9 mouse cellular contexts compared by ENCODE assay signal in genomic region chr11:117534912-117535311, GRCm38 (mm10). TPM values are rescaled to one million over a fixed set of nuclear protein-coding genes. Genes with fewer than 3 reads are reported as not detected.
DNase-seq lines count a peak whose midpoint lies in the region; ATAC-seq and TF ChIP-seq lines count a peak whose summit lies in the region.
"Had no signal": no experiment of that assay in that cellular context is flagged by ENCODE, and none has a peak within 500 bp of the region (broad histone marks: within the 10 kb centered on the region; RNA-seq: fewer than 3 reads in every experiment).

No protein-coding gene starts in this region.

- no peaks in the 10 kb centered on the region for H3K9me3 ChIP-seq in forebrain, postnatal 0 days (ENCODE audit: low read length)
- H3K9me3 ChIP-seq in hindbrain, embryonic 13.5 days = no peaks in the 10 kb centered on the region
- H3K9me3 ChIP-seq in lung, embryonic 15.5 days = no peaks in the 10 kb centered on the region

- no peak overlapping the region for H3K9ac ChIP-seq in forebrain, postnatal 0 days
- H3K9ac ChIP-seq in hindbrain, embryonic 13.5 days = no peak overlapping the region
- H3K9ac ChIP-seq in lung, embryonic 15.5 days = no peak overlapping the region

- peak; percentile 78 to 83 for DNase-seq in adrenal gland, adult (ENCODE audit: inconsistent age in 2 of 2, low spot score in 1 of 2)
- no peak for DNase-seq in adrenal gland, postnatal 4 days (ENCODE audit: low spot score in 2 of 2)
- peak; percentile 60 for DNase-seq in NIH3T3 (ENCODE audit: low read depth)
- DNase-seq in forebrain, postnatal 0 days = peak; percentile 63
- peak; percentile 63 for DNase-seq in testis, postnatal 10 days (ENCODE audit: low spot score)
- no peak for DNase-seq in spleen, adult 12 weeks (ENCODE audit: low spot score)

- no peak overlapping the region for H3K27ac ChIP-seq in forebrain, postnatal 0 days (ENCODE audit: low read depth, low read length)
- H3K27ac ChIP-seq in hindbrain, embryonic 13.5 days = peak overlapping the region; percentile 46
- peak overlapping the region; percentile 15; the same call in 1 of the 2 replicates for H3K27ac ChIP-seq in lung, embryonic 15.5 days

- H3K4me1 ChIP-seq in forebrain, postnatal 0 days (ENCODE audit: insufficient read depth) = peaks cover 16% of the 10 kb centered on the region; the same call in 1 of the 2 replicates
- peaks cover 52% of the 10 kb centered on the region for H3K4me1 ChIP-seq in hindbrain, embryonic 13.5 days (replicated peaks)
- peaks cover 18% of the 10 kb centered on the region for H3K4me1 ChIP-seq in lung, embryonic 15.5 days

- no peak for TF ChIP-seq CTCF in forebrain, postnatal 0 days (IDR thresholded peaks at IDR 0.05; ENCODE audit: low read depth)

- WGBS in forebrain, postnatal 0 days = 28% methylated on average over 10 of the region's 10 CpGs
- WGBS in hindbrain, embryonic 13.5 days = 58% methylated on average over 10 of the region's 10 CpGs
- WGBS in lung, embryonic 15.5 days = 34% methylated on average over 10 of the region's 10 CpGs

- peak; percentile 58; the same call in 1 of the 2 replicates for ATAC-seq in forebrain, postnatal 0 days
- peak; percentile 57 for ATAC-seq in hindbrain, embryonic 13.5 days (ENCODE audit: low FRiP score)
- peak; percentile 70; the same call in 1 of the 2 replicates for ATAC-seq in lung, embryonic 15.5 days (ENCODE audit: borderline replicate concordance, extremely low read depth, low FRiP score, low TSS enrichment)

- no peaks in the 10 kb centered on the region for H3K27me3 ChIP-seq in forebrain, postnatal 0 days (ENCODE audit: insufficient read depth, low read length)
- peaks cover 2% of the 10 kb centered on the region; the same call in 1 of the 2 replicates for H3K27me3 ChIP-seq in hindbrain, embryonic 13.5 days
- H3K27me3 ChIP-seq in lung, embryonic 15.5 days = no peaks in the 10 kb centered on the region

- no peak overlapping the region for H3K4me3 ChIP-seq in forebrain, postnatal 0 days (ENCODE audit: low read depth, low read length)
- no peak overlapping the region for H3K4me3 ChIP-seq in hindbrain, embryonic 13.5 days
- no peak overlapping the region for H3K4me3 ChIP-seq in lung, embryonic 15.5 days

- H3K36me3 ChIP-seq in forebrain, postnatal 0 days (ENCODE audit: insufficient read depth) = no peaks in the 10 kb centered on the region
- H3K36me3 ChIP-seq in hindbrain, embryonic 13.5 days = no peaks in the 10 kb centered on the region
- no peaks in the 10 kb centered on the region for H3K36me3 ChIP-seq in lung, embryonic 15.5 days

- H3K4me2 ChIP-seq in forebrain, postnatal 0 days (ENCODE audit: low read depth) = no peak overlapping the region
- no peak overlapping the region for H3K4me2 ChIP-seq in hindbrain, embryonic 13.5 days
- H3K4me2 ChIP-seq in lung, embryonic 15.5 days = no peak overlapping the region

RNA-seq across cellular contexts. Expression of gene Gm11733, which starts 50.7 kb away (rescaled TPM):
- not detected for total RNA-seq in adrenal gland, postnatal 4 days (2021)
- 0.14 and 0.23 TPM in 2 replicates for total RNA-seq in forebrain, postnatal 0 days (2014; rRNA removed)
- 0.08 and 0.18 TPM in 2 replicates for polyA plus RNA-seq in forebrain, postnatal 0 days (2015; fragmentation: Nextera tagmentation; extraction: Ambion mirVana)
- polyA plus RNA-seq in hindbrain, embryonic 13.5 days (2015; fragmentation: Nextera tagmentation; extraction: Ambion mirVana) = not detected in 2 replicates
- 0.06 TPM in 1 of 2 replicates, not detected in the other for polyA plus RNA-seq in lung, embryonic 15.5 days (2015; fragmentation: Nextera tagmentation; extraction: Ambion mirVana)
- total RNA-seq: hematopoietic stem cell, adult 5-6 weeks had no signal

Comparison
In these comparisons a context has a peak if more than half of its experiments do, and no peak if none do; other contexts are left out.
1. DNase-seq: peak in adrenal gland, adult (2 of 2), NIH3T3 (single experiment), forebrain, postnatal 0 days (single experiment) and testis, postnatal 10 days (single experiment); none in adrenal gland, postnatal 4 days (0 of 2) and spleen, adult 12 weeks (single experiment).
2. Peak in every context shown above with its lines, with median percentiles within 50 percentile points of each other: ATAC-seq.